Mouse (Mus musculus): ENCODE measurements around the gene Hist2h2aa1. TPM values are rescaled to one million over a fixed set of nuclear protein-coding genes. Genes with fewer than 3 reads are reported as not detected.
"Not testable (repeated sequence)": the region's sequence is repeated elsewhere in the genome, so short reads cannot be mapped to it uniquely, and the experiment has no call there.

Hist2h2aa1 gene
- total and polyA plus RNA-seq, 2 experiments from 2014 or later: 25.0 to 1,894 TPM

DNA sequence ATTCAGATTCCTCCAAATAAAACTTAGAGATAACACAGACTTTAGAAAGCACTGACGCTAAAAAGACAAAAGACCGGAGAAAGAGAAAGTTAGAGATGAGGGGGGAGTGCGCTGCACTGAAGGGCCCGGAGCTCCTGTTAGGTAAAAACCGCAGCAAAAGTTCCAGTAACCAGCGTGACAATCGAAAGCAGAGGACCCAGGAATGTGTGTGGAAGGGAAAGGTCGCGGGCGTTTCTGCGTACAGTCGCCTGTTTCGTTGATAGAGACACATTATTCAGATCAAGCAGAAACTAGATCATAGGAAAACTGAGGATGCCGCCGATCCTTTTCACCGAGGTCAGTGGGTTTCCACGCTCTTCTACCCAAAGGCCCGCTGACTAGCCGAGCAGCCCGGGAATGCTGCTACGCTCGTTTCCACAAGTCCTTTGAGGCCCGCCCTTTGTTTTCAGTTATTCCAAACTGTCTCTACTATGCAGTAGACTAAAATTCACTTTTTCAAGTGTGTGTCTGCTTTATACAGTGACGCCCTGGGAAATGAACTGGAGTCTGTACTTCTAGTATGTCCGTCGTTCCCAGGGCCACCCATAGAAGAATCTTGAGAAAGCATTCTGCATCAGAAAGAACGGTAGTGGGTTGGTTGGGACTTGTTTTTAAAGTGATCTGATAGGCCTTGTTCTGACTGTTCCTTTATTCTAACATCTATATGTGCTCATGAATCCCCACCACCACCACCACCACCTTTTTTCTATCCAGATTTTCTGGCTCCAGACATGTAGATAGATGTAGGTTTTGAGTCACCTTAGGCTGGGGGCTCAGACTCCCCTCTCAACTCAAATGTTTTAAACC is 18.5 kb downstream of the Hist2h2aa1 start:
- H3K4me1 ChIP-seq (ENCODE audit: insufficient read depth, low read length): peaks cover 20% of the 10 kb centered on the region
- peak overlapping the region; percentile 51 for H3K9ac ChIP-seq (replicated peaks; ENCODE audit: low read length)
- H3K27ac ChIP-seq: peak overlapping the region; percentile 97
- 3% methylated on average over 27 of the region's 27 CpGs for WGBS
- no peaks in the 10 kb centered on the region for H3K9me3 ChIP-seq (ENCODE audit: low read length)
- H3K36me3 ChIP-seq (ENCODE audit: insufficient read depth, low read length): no peaks in the 10 kb centered on the region
- peak overlapping the region; percentile 50 for H3K4me3 ChIP-seq (ENCODE audit: low read length)
- TF ChIP-seq CTCF (IDR thresholded peaks at IDR 0.05; ENCODE audit: low read depth): no peak
- peak; percentile 57 for ATAC-seq
- DNase-seq (ENCODE audit: low spot score): peak; percentile 64
- no peaks in the 10 kb centered on the region for H3K27me3 ChIP-seq (ENCODE audit: insufficient read depth, low read length)
- peak overlapping the region; percentile 77 for H3K4me2 ChIP-seq (ENCODE audit: low read depth, low read length)

DNA sequence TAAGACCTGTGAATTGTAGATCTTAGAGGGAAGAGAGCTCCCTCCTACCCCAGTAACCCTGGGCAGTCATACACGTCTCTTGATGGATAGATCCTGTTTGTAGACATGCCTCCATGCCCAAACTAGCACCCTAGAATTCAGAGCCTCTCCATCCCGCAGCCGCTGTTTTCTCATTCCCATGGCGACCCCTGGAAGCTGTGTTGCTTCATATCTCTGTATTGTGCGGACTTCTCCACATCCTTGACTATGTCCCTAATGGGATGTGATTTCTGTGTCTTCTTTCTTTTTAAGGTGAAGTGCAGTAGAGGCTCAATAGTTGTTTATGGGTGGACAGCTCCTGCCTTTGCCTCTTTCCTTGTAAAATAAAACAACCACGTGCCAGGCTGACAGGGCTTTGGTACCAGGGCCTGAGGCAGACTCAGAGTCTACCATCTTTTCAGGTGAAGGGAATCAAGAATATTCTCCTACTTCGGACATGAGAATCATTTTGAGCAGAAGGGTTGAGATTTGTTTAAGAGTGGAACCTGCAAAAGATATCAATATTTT is 19.2 kb downstream of the Hist2h2aa1 start:
- Histone ChIP-seq H3K4me1 (ENCODE audit: insufficient read depth, low read length) (peaks cover 20% of the 10 kb centered on the region), H3K4me3 (ENCODE audit: low read length) (0 out of 2 replicates have a peak overlapping the region, but pooled peaks have one; percentile 50), H3K9ac (replicated peaks; ENCODE audit: low read length) (peak overlapping the region; percentile 51), H3K27ac (peak overlapping the region; percentile 97), H3K27me3 (ENCODE audit: insufficient read depth, low read length) (no peaks in the 10 kb centered on the region), H3K9me3 (ENCODE audit: low read length) (no peaks in the 10 kb centered on the region), H3K4me2 (ENCODE audit: low read depth, low read length) (peak overlapping the region; percentile 77), H3K36me3 (ENCODE audit: insufficient read depth, low read length) (no peaks in the 10 kb centered on the region)
- WGBS: 68% methylated on average over 7 of the region's 7 CpGs
- no peak for TF ChIP-seq CTCF (IDR thresholded peaks at IDR 0.05; ENCODE audit: low read depth)
- DNase-seq (ENCODE audit: low spot score): no peak
- ATAC-seq: no peak

DNA sequence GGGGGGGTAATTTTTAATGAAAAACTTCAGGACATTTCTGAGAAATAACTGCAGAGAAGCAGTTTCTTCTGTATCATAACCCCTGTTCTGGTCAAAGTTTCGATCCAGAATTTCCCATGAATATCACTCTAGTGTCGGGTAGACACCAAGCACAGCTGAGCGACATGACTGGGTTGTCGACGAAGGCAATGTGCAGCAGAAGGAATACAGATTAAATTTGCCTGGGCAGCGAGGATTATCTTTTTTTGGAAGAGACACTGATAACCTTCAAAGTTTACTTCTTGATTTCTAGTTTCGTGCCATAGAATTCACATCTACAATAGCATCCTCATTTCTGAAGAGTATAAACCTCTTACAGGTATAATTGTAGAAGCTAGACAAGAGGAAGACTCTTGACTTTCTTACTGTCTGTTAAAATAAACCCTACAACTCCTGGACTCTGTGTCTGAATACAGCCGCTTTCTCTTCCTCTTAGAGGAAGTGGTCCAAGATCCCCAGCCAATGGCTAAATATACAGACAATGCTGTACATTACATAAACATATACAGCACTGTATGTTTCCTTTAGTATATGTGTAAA is 20.9 kb downstream of the Hist2h2aa1 start:
- Histone ChIP-seq H3K9me3 (ENCODE audit: low read length) (no peaks in the 10 kb centered on the region), H3K27me3 (ENCODE audit: insufficient read depth, low read length) (no peaks in the 10 kb centered on the region), H3K36me3 (ENCODE audit: insufficient read depth, low read length) (no peaks in the 10 kb centered on the region), H3K4me3 (ENCODE audit: low read length) (no peak overlapping the region), H3K4me2 (ENCODE audit: low read depth, low read length) (no peak overlapping the region), H3K27ac (no peak overlapping the region), H3K4me1 (ENCODE audit: insufficient read depth, low read length) (peaks cover 20% of the 10 kb centered on the region), H3K9ac (replicated peaks; ENCODE audit: low read length) (no peak overlapping the region)
- no peak for DNase-seq (ENCODE audit: low spot score)
- ATAC-seq: no peak
- TF ChIP-seq CTCF (IDR thresholded peaks at IDR 0.05; ENCODE audit: low read depth): no peak
- WGBS: 88% methylated on average over 8 of the region's 8 CpGs

DNA sequence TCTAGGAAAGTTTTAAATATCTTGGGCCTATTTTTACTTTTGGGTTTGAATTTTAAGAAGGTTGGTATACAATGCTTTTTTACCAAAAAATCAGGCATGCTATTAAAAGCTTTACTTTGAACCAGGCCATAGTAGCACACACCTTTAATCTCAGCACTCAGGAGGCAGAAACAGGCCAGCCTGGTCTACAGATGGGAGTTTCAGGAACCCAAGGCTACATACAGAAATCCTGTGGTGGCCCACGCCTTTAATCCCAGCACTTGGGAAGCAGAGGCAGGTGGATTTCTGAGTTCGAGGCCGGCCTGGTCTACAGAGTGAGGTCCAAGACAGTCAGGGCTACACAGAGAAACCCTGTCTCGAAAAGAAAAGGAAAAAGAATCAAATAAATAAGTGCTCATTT is 22.2 kb downstream of the Hist2h2aa1 start:
- Histone ChIP-seq H3K9ac (replicated peaks; ENCODE audit: low read length) (no peak overlapping the region; the same call in 1 of the 2 replicates), H3K27me3 (ENCODE audit: insufficient read depth, low read length) (no peaks in the 10 kb centered on the region), H3K9me3 (ENCODE audit: low read length) (no peaks in the 10 kb centered on the region), H3K4me3 (ENCODE audit: low read length) (no peak overlapping the region), H3K4me2 (ENCODE audit: low read depth, low read length) (no peak overlapping the region), H3K4me1 (ENCODE audit: insufficient read depth, low read length) (peaks cover 13% of the 10 kb centered on the region), H3K27ac (peak overlapping the region; percentile 87; the same call in 1 of the 2 replicates), H3K36me3 (ENCODE audit: insufficient read depth, low read length) (no peaks in the 10 kb centered on the region)
- 83% methylated on average over 4 of the region's 4 CpGs for WGBS
- no peak for DNase-seq (ENCODE audit: low spot score)
- ATAC-seq: no peak
- TF ChIP-seq CTCF (IDR thresholded peaks at IDR 0.05; ENCODE audit: low read depth): no peak

DNA sequence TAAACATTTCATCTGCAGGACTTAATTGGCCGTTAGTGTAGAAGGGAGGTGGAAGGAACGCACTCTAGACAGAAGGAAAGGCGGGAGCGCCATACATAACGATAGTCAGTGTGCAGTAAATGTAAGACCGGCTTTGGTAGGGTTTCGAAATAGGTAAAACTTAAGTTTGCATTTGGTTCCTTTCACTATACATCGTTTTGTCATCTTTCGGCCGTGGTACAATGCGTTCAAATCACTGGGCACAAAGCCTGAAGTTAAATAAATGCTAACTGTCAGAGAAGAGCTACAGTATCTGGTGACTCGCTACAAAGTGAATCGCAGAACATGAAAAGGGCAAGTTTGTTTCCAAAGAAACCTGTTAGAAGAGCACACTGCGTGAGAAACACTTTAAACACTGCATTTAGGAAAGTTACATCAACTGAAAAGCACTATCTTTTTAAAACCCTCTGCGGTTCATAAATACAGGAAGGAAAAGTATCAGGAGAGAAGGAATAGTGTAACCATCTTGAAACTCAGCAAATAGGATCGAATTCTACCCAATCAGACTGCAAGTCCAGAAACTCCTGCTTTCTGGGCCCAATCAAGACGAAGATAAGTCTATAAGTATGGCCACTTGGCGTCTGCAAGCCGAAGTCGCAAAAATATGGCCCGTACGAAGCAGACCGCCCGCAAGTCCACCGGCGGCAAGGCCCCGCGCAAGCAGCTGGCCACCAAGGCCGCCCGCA is 22.9 kb downstream of the Hist2h2aa1 start, which contains the start of gene Hist2h3b:
Gene Hist2h3b, plus strand, starts transcription at position 604 of the 725 bp plus-strand sequence.
- H3K36me3 ChIP-seq (ENCODE audit: insufficient read depth, low read length): no peaks in the 10 kb centered on the region
- H3K4me2 ChIP-seq (ENCODE audit: low read depth, low read length): peak within 1 kb of the TSS; percentile 70
- H3K27me3 ChIP-seq (ENCODE audit: insufficient read depth, low read length): no peaks in the 10 kb centered on the region
- ATAC-seq (peak; percentile 77), DNase-seq (ENCODE audit: low spot score) (peak; percentile 93)
- 20% methylated on average over 28 of the region's 30 CpGs for WGBS
- peak within 1 kb of the TSS; percentile 58 for H3K9ac ChIP-seq (replicated peaks; ENCODE audit: low read length)
- H3K4me1 ChIP-seq (ENCODE audit: insufficient read depth, low read length): peaks cover 13% of the 10 kb centered on the region
- peak within 1 kb of the TSS; percentile 45 for H3K4me3 ChIP-seq (ENCODE audit: low read length)
- H3K9me3 ChIP-seq (ENCODE audit: low read length): no peaks in the 10 kb centered on the region
- TF ChIP-seq CTCF (IDR thresholded peaks at IDR 0.05; ENCODE audit: low read depth): no peak
- H3K27ac ChIP-seq: peak within 1 kb of the TSS; percentile 89

DNA sequence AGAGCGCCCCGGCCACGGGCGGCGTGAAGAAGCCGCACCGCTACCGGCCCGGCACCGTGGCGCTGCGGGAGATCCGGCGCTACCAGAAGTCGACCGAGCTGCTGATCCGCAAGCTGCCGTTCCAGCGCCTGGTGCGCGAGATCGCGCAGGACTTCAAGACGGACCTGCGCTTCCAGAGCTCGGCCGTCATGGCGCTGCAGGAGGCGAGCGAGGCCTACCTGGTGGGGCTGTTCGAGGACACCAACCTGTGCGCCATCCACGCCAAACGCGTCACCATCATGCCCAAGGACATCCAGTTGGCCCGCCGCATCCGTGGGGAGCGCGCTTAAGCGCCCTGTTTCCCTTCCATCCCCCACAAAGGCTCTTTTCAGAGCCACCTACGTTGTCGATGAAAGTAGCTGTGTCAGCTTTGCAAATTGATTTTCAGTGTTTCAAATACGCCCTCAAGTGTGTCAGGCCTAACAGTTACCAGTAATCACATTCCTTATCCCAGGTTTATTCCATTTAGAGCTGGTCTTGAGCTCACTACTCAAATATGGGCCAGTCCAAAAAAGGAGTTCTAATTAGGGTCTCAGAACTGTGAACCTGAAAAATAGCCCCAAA is 23.6 kb downstream of the Hist2h2aa1 start:
- peaks cover 10% of the 10 kb centered on the region for H3K4me1 ChIP-seq (ENCODE audit: insufficient read depth, low read length)
- H3K27ac ChIP-seq: peak overlapping the region; percentile 89
- ATAC-seq: peak; percentile 34
- WGBS: 0% methylated on average over 9 of the region's 44 CpGs
- not testable (repeated sequence) for H3K27me3 ChIP-seq (ENCODE audit: insufficient read depth, low read length); H3K9me3 ChIP-seq (ENCODE audit: low read length); H3K36me3 ChIP-seq (ENCODE audit: insufficient read depth, low read length); DNase-seq (ENCODE audit: low spot score)
- peak overlapping the region; percentile 70 for H3K4me2 ChIP-seq (ENCODE audit: low read depth, low read length)
- peak overlapping the region; percentile 58 for H3K9ac ChIP-seq (replicated peaks; ENCODE audit: low read length)
- H3K4me3 ChIP-seq (ENCODE audit: low read length): peak overlapping the region; percentile 45

Measured in hindbrain, postnatal 0 days (tissue).